Mouse (Mus musculus) forebrain, embryonic 12.5 days (tissue): ENCODE results near the gene Ywhah. TPM values are rescaled to one million over a fixed set of nuclear protein-coding genes. Genes with fewer than 3 reads are reported as not detected.

ENCODE experiments used
- polyA plus RNA-seq: library from polyadenylated mRNA; unstranded; fragments of >200 nt; fragmentation: Nextera tagmentation; extraction: Ambion mirVana; gene quantifications from 2 replicates; pipeline ENCODE4 v1.2.1, GENCODE M21; 2016

Ywhah gene
- polyA plus RNA-seq, 1 experiment from 2014 or later, result 453 TPM

Other genes with a start within 250 kb of the Ywhah start
- gene Pisd, start 233.2 kb upstream of the Ywhah start, polyA plus RNA-seq, result 70.6 and 70.7 TPM in 2 replicates
- gene Gm20671, start 191.7 kb upstream of the Ywhah start, polyA plus RNA-seq, result not detected in 2 replicates
- gene Prr14l, start 164.6 kb upstream of the Ywhah start, polyA plus RNA-seq, result 14.2 and 18.5 TPM in 2 replicates
- 39.6 and 40.2 TPM in 2 replicates for gene Depdc5, start 155.1 kb upstream of the Ywhah start, polyA plus RNA-seq
- not detected in 2 replicates for gene Slc5a1, start 85.4 kb downstream of the Ywhah start, polyA plus RNA-seq
- 0.67 and 2.0 TPM in 2 replicates for gene Spon2, start 199.6 kb downstream of the Ywhah start, polyA plus RNA-seq